Mouse (Mus musculus) liver, adult 2 months (tissue): ENCODE results near the gene Ptprd. TPM values are rescaled to one million over a fixed set of nuclear protein-coding genes. Genes with fewer than 3 reads are reported as not detected.

Experiments
- DNase-seq: peaks from one replicate; pipeline ENCODE4 v3.0.0-alpha.2; 2011; ENCODE audit warnings: low read depth, low spot score; ENCODE audit errors: extremely low read depth
- H3K27ac ChIP-seq: fragments of 200-500 bp; replicated peaks from 2 replicates; pipeline ENCODE4 v1.5.1; 2012; ENCODE audit warnings: low read depth, mild to moderate bottlenecking, control low read depth, inconsistent platforms, low read length; ENCODE audit not compliant: insufficient read depth
- H3K27me3 ChIP-seq: fragments of 200-500 bp; 2 replicates; pipeline ENCODE4 v1.6.1; 2012; ENCODE audit warnings: mild to moderate bottlenecking, moderate library complexity, low read length, inconsistent platforms; ENCODE audit not compliant: control insufficient read depth, insufficient read depth
- H3K36me3 ChIP-seq: fragments of 200-500 bp; 2 replicates; pipeline ENCODE4 v1.6.1; 2012; ENCODE audit warnings: low read length, inconsistent platforms; ENCODE audit not compliant: control insufficient read depth, insufficient read depth
- H3K4me1 ChIP-seq: fragments of 200-500 bp; 2 replicates; pipeline ENCODE4 v1.6.1; 2011; ENCODE audit warnings: low read length; ENCODE audit not compliant: control insufficient read depth, insufficient read depth
- H3K4me3 ChIP-seq: fragments of 200-500 bp; 2 replicates; pipeline ENCODE4 v1.5.1; 2011; ENCODE audit warnings: low read depth, mild to moderate bottlenecking, control low read depth, low read length, moderate library complexity; ENCODE audit not compliant: insufficient read depth
- H3K79me2 ChIP-seq: fragments of 200-500 bp; 2 replicates; pipeline ENCODE4 v1.6.1; 2012; ENCODE audit warnings: inconsistent platforms, mild to moderate bottlenecking, low read length, moderate library complexity; ENCODE audit not compliant: control insufficient read depth, insufficient read depth
- H3K9ac ChIP-seq: fragments of 200-500 bp; 2 replicates; pipeline ENCODE4 v1.6.1; 2012; ENCODE audit warnings: low read depth, mild to moderate bottlenecking, control low read depth, inconsistent platforms, low read length
- CTCF ChIP-seq: fragments of 200-500 bp; IDR thresholded peaks from 2 replicates; pipeline ENCODE4 v1.5.1; 2011; ENCODE audit warnings: low read depth, low read length, control low read depth
- POLR2A ChIP-seq: fragments of 200-500 bp; IDR thresholded peaks from 2 replicates; pipeline ENCODE4 v1.6.1; 2011; ENCODE audit warnings: low read length, control low read depth; ENCODE audit not compliant: insufficient read depth; ENCODE audit errors: extremely low read depth
- WGBS: fragments of 180-500 bp; shearing (Covaris S2); methylation state at CpG from one replicate; pipeline ENCODE4 v1.1.7; 2018; 5-methylcytosine and 5-hydroxymethylcytosine counted together
- polyA plus RNA-seq: library from polyadenylated mRNA; depleted of rRNA; stranded (reverse); fragments of >200 nt; gene quantifications from 2 replicates; pipeline ENCODE4 v1.2.3, GENCODE M21; 2012
- total RNA-seq: library from RNA; depleted of rRNA; stranded (reverse); fragments of >200 nt; gene quantifications from 2 replicates; pipeline ENCODE4 v1.2.3, GENCODE M21; 2014

Gene Ptprd
- total and polyA plus RNA-seq, 2 experiments: 15.4 to 127 TPM

DNA sequence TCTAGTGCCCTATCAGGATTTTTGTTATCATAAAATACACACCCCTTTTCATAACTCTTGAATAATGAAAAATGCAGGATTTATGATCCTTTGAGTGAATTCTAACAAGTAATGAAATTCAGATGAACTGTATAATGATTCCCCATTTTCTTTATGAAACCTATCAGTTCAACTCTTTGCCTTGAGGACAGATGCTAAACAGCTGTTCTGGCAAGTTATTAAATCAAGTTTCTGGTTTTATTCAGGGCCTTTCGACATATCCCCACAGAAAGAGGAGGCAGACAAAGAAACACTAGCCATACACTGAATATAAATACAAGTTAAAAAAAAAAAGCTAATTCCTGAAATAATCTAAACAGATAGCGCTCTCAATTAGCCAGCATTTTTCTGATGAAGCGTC lies 1914.4 kb downstream of the Ptprd start:
- H3K4me3 ChIP-seq: no peak overlapping the region
- no peak for DNase-seq
- no peaks in the 10 kb centered on the region for H3K4me1 ChIP-seq
- TF ChIP-seq POLR2A: no peak
- no peak for TF ChIP-seq CTCF
- no peaks in the 10 kb centered on the region; the same call in none of the 2 replicates for H3K36me3 ChIP-seq
- peaks cover 4% of the 10 kb centered on the region; the same call in 1 of the 2 replicates for H3K79me2 ChIP-seq
- H3K27me3 ChIP-seq: no peaks in the 10 kb centered on the region
- 89% methylated on average over 3 of the region's 3 CpGs for WGBS
- no peak overlapping the region for H3K9ac ChIP-seq
- no peak overlapping the region for H3K27ac ChIP-seq

DNA sequence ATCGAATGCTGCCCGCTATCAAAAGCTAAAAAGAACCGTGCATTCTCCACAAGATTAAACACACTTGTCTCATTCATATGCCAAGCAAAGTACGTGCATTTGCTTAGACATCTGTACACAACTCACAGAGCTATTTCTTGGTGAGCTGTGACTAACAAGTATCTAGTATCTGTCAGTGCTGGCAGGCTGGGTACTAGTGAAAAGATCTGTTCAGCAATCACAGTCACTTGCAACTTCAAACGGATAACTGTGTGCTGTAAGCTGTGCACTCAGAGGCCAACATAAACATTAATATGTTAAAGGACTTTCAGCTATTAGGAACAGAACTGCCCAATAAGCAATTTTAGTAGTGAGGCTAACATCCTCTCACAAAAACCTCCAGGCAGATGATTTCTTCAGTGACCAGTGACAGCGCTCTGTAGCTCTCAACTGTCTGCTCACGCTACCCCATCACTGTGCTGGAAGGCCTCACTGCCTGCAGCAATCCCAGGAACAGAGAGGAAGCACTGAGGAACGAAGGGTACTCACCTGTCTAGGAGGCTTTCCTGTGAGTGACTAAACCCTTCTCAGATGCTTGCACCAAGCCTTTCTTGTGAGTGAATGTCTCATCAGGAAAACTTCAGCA lies 1918.9 kb downstream of the Ptprd start:
- no peaks in the 10 kb centered on the region; the same call in 1 of the 2 replicates for H3K36me3 ChIP-seq
- H3K4me1 ChIP-seq: peaks cover 8% of the 10 kb centered on the region
- no peak for DNase-seq
- H3K27me3 ChIP-seq: no peaks in the 10 kb centered on the region
- H3K9ac ChIP-seq: no peak overlapping the region
- no peak overlapping the region for H3K27ac ChIP-seq
- peaks cover 4% of the 10 kb centered on the region; the same call in 1 of the 2 replicates for H3K79me2 ChIP-seq
- WGBS: 88% methylated on average over 8 of the region's 8 CpGs
- no peak overlapping the region for H3K4me3 ChIP-seq
- TF ChIP-seq POLR2A (no peak), CTCF (no peak)

DNA sequence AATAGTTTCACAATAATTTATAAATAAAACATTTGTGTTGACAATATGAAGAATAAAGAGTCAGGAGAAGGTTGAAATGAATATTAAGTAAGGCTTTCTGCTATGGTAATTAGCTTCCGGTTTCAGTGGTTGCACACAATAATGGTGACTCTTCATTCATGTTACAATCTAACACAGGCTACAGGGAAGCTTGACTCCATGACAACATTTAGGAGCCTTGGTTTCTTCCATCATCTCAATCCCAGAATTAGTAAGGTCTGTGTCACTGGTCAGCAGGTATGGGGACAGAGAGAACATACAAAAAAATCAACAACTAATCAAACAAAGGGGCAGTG lies 1921.3 kb downstream of the Ptprd start:
- no peaks in the 10 kb centered on the region for H3K36me3 ChIP-seq
- H3K27me3 ChIP-seq: no peaks in the 10 kb centered on the region
- peaks cover 13% of the 10 kb centered on the region for H3K4me1 ChIP-seq
- TF ChIP-seq CTCF: no peak
- TF ChIP-seq POLR2A: no peak
- H3K27ac ChIP-seq: no peak overlapping the region
- H3K9ac ChIP-seq: no peak overlapping the region
- WGBS: 96% methylated on average over 1 of the region's 1 CpGs
- H3K79me2 ChIP-seq: no peaks in the 10 kb centered on the region; the same call in 1 of the 2 replicates
- no peak for DNase-seq
- no peak overlapping the region for H3K4me3 ChIP-seq

DNA sequence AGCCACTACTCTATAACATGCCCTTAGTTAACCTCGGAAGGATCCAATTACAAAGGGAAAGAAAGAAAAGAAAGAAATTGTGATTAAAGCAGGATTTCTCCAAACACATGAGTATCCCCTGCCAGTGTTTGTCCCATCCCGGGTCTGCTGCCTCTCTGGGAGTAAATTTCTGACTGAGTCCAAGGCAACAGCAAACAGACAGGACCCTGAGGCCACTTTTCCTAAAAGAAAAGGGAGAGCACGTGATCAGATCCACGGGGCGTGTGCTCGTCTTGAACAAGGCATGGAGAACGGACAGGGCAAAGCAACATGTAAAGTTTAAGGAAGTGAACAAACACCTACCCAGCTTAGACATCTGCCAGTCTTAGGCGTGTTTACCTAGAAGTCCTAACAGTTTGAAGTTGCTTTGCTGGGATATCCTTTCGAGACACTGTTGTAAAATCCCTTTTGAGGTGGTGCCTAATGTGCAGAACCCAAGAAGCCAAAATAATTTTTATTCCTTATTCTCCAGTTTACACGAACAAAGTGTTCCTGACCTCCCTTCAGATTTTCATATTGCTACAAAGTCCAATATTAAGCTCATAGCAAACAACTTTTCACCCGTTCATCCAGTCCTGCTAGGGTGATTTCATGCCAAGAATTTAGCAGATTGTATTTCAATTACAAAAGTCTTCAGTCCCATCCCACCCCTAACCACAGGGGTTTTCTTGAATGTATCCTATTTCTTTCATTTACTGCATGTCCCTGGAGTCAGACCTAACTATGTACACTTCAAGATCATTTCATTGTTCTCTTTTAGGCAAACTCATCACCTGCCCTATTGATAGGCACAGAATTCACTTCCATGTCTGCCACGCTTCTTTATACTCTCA lies 1921.9 kb downstream of the Ptprd start:
- peak; percentile 74 for DNase-seq
- Histone ChIP-seq H3K4me3 (no peak overlapping the region), H3K79me2 (peaks cover 1% of the 10 kb centered on the region; the same call in 1 of the 2 replicates), H3K9ac (no peak overlapping the region), H3K27ac (peak overlapping the region; percentile 42), H3K4me1 (peaks cover 14% of the 10 kb centered on the region), H3K36me3 (no peaks in the 10 kb centered on the region), H3K27me3 (no peaks in the 10 kb centered on the region)
- TF ChIP-seq POLR2A (no peak), CTCF (no peak)
- WGBS: 54% methylated on average over 12 of the region's 12 CpGs

DNA sequence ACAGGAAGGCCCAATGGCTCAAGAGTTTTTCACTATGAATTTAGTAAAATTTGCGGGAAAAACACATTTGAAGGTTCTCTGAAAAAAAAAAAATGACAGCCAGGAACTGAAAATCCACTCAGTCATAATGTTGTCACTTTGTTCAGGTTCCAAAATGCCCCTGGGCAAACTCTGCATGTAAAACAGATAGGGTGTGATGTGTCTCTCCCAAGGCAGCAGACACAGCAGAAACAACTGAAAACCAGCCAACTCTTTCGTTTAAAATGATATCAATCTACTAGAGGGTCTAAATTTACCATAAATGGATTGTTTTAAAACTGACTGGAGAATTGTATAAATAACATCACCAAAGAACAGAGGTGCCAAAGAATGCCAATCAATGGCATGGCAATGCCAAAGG lies 1925.7 kb downstream of the Ptprd start:
- no peak overlapping the region for H3K27ac ChIP-seq
- H3K9ac ChIP-seq: no peak overlapping the region
- H3K36me3 ChIP-seq: no peaks in the 10 kb centered on the region
- WGBS: 46% methylated on average over 2 of the region's 2 CpGs
- H3K4me3 ChIP-seq: no peak overlapping the region
- peaks cover 6% of the 10 kb centered on the region; the same call in 1 of the 2 replicates for H3K79me2 ChIP-seq
- TF ChIP-seq CTCF: no peak
- no peak for TF ChIP-seq POLR2A
- no peaks in the 10 kb centered on the region for H3K27me3 ChIP-seq
- no peak for DNase-seq
- peaks cover 15% of the 10 kb centered on the region for H3K4me1 ChIP-seq
